Mouse (Mus musculus): ENCODE results near the gene Svopl.

The Svopl gene

GRCm38 (mm10) chr6:38046838-38047237 is at the start of gene Svopl:
Gene Svopl (minus strand): TSS chr6:38046996.
- DNase-seq = no peak

GRCm38 (mm10) chr6:38094701-38095100 is 47.9 kb upstream of the Svopl start:
- DNase-seq = no peak

GRCm38 (mm10) chr6:38092539-38092938 is 45.7 kb upstream of the Svopl start:
- no peak for DNase-seq

GRCm38 (mm10) chr6:38087242-38088026 is 40.6 kb upstream of the Svopl start:
- no peak for DNase-seq

GRCm38 (mm10) chr6:38083204-38083603 is 36.4 kb upstream of the Svopl start:
- no peak for DNase-seq

- DNase-seq = no peak
Observed at GRCm38 (mm10) chr6:38081727-38082341, 35.0 kb upstream of the Svopl start.

- DNase-seq = no peak
Observed at GRCm38 (mm10) chr6:38080364-38080763, 33.6 kb upstream of the Svopl start.

- no peak for DNase-seq
Observed at GRCm38 (mm10) chr6:38073592-38073991, 26.8 kb upstream of the Svopl start.

- no peak for DNase-seq
Observed at GRCm38 (mm10) chr6:38072137-38072796, 25.5 kb upstream of the Svopl start.

- DNase-seq = no peak
Observed at GRCm38 (mm10) chr6:38071256-38071655, 24.5 kb upstream of the Svopl start.

- peak; percentile 65 to 71 for DNase-seq
Observed at GRCm38 (mm10) chr6:38066215-38066614, 19.4 kb upstream of the Svopl start.

- DNase-seq = peak; percentile 18 to 31
Observed at GRCm38 (mm10) chr6:38065501-38066122, 18.8 kb upstream of the Svopl start.

GRCm38 (mm10) chr6:38065122-38065500 is 18.3 kb upstream of the Svopl start:
- DNase-seq = peak; percentile 55 to 68

- no peak for DNase-seq
Observed at GRCm38 (mm10) chr6:38064621-38065020, 17.8 kb upstream of the Svopl start.

- DNase-seq = no peak
Observed at GRCm38 (mm10) chr6:38058805-38059204, 12.0 kb upstream of the Svopl start.

- no peak for DNase-seq
Observed at GRCm38 (mm10) chr6:38055471-38056330, 8.9 kb upstream of the Svopl start.

- no peak for DNase-seq
Observed at GRCm38 (mm10) chr6:38049601-38050000, 2.8 kb upstream of the Svopl start.

- no peak for DNase-seq
Observed at GRCm38 (mm10) chr6:38048800-38049561, 2.2 kb upstream of the Svopl start.

GRCm38 (mm10) chr6:38048003-38048402 is 1.2 kb upstream of the Svopl start:
- DNase-seq = no peak

- no peak for DNase-seq
Observed at GRCm38 (mm10) chr6:38032801-38033566, 13.8 kb downstream of the Svopl start.

Data from cerebellum, adult 18-20 months (tissue).